Mouse (Mus musculus): ENCODE measurements around the gene Ildr2. TPM values are rescaled to one million over a fixed set of nuclear protein-coding genes. Genes with fewer than 3 reads are reported as not detected.

The Ildr2 gene
- polyA plus RNA-seq, 1 experiment from 2014 or later, result 2.6 TPM

GRCm38 (mm10) chr1:166255651-166256050 is 1.7 kb downstream of the Ildr2 start:
- Histone ChIP-seq H3K27me3 (replicated peaks; ENCODE audit: control insufficient read depth, insufficient read depth, low read length) (no peaks in the 10 kb centered on the region), H3K4me2 (ENCODE audit: low read length) (peak overlapping the region; percentile 79), H3K9ac (ENCODE audit: low read length) (peak overlapping the region; percentile 75), H3K9me3 (replicated peaks; ENCODE audit: control insufficient read depth, low read length) (no peaks in the 10 kb centered on the region), H3K4me1 (ENCODE audit: control insufficient read depth, insufficient read depth, low read length) (peaks cover 25% of the 10 kb centered on the region), H3K4me3 (ENCODE audit: low read depth, low read length) (peak overlapping the region; percentile 44), H3K27ac (ENCODE audit: low read depth, low read length) (no peak overlapping the region), H3K36me3 (ENCODE audit: control insufficient read depth, insufficient read depth, low read length) (no peaks in the 10 kb centered on the region)
- DNase-seq (ENCODE audit: low spot score) (no peak), ATAC-seq (no peak)
- WGBS, result 11% methylated on average over 2 of the region's 2 CpGs

- Histone ChIP-seq H3K4me3 (ENCODE audit: low read depth, low read length) (peak overlapping the region; percentile 44), H3K4me2 (ENCODE audit: low read length) (peak overlapping the region; percentile 79), H3K9me3 (replicated peaks; ENCODE audit: control insufficient read depth, low read length) (no peaks in the 10 kb centered on the region), H3K27ac (ENCODE audit: low read depth, low read length) (no peak overlapping the region; the same call in 1 of the 2 replicates), H3K4me1 (ENCODE audit: control insufficient read depth, insufficient read depth, low read length) (peaks cover 25% of the 10 kb centered on the region), H3K36me3 (ENCODE audit: control insufficient read depth, insufficient read depth, low read length) (no peaks in the 10 kb centered on the region), H3K27me3 (replicated peaks; ENCODE audit: control insufficient read depth, insufficient read depth, low read length) (no peaks in the 10 kb centered on the region), H3K9ac (ENCODE audit: low read length) (peak overlapping the region; percentile 75; the same call in 1 of the 2 replicates)
- DNase-seq (ENCODE audit: low spot score) (peak; percentile 16), ATAC-seq (peak; percentile 40)
- WGBS, result 3% methylated on average over 6 of the region's 6 CpGs
These were observed 2.4 kb downstream of the Ildr2 start for GRCm38 (mm10) chr1:166256302-166256701.

GRCm38 (mm10) chr1:166256898-166257297 is 3.0 kb downstream of the Ildr2 start:
- Histone ChIP-seq H3K9me3 (replicated peaks; ENCODE audit: control insufficient read depth, low read length) (no peaks in the 10 kb centered on the region; the same call in 1 of the 2 replicates), H3K4me2 (ENCODE audit: low read length) (peak overlapping the region; percentile 79), H3K27ac (ENCODE audit: low read depth, low read length) (no peak overlapping the region; the same call in 1 of the 2 replicates), H3K9ac (ENCODE audit: low read length) (peak overlapping the region; percentile 75; the same call in 1 of the 2 replicates), H3K27me3 (replicated peaks; ENCODE audit: control insufficient read depth, insufficient read depth, low read length) (no peaks in the 10 kb centered on the region), H3K4me3 (ENCODE audit: low read depth, low read length) (peak overlapping the region; percentile 44; the same call in 1 of the 2 replicates), H3K36me3 (ENCODE audit: control insufficient read depth, insufficient read depth, low read length) (no peaks in the 10 kb centered on the region), H3K4me1 (ENCODE audit: control insufficient read depth, insufficient read depth, low read length) (peaks cover 25% of the 10 kb centered on the region)
- DNase-seq (ENCODE audit: low spot score) (no peak), ATAC-seq (no peak)
- 51% methylated on average over 4 of the region's 4 CpGs for WGBS

- Histone ChIP-seq H3K9ac (ENCODE audit: low read length) (0 out of 2 replicates have a peak overlapping the region, but pooled peaks have one; percentile 0), H3K27ac (ENCODE audit: low read depth, low read length) (no peak overlapping the region), H3K4me1 (ENCODE audit: control insufficient read depth, insufficient read depth, low read length) (peaks cover 22% of the 10 kb centered on the region), H3K9me3 (replicated peaks; ENCODE audit: control insufficient read depth, low read length) (no peaks in the 10 kb centered on the region; the same call in 1 of the 2 replicates), H3K36me3 (ENCODE audit: control insufficient read depth, insufficient read depth, low read length) (no peaks in the 10 kb centered on the region), H3K4me2 (ENCODE audit: low read length) (no peak overlapping the region), H3K27me3 (replicated peaks; ENCODE audit: control insufficient read depth, insufficient read depth, low read length) (no peaks in the 10 kb centered on the region), H3K4me3 (ENCODE audit: low read depth, low read length) (no peak overlapping the region)
- 83% methylated on average over 6 of the region's 6 CpGs for WGBS
- ATAC-seq, result no peak
- no peak for DNase-seq (ENCODE audit: low spot score)
These were observed 5.6 kb downstream of the Ildr2 start for GRCm38 (mm10) chr1:166259526-166259925.

- Histone ChIP-seq H3K4me2 (ENCODE audit: low read length) (no peak overlapping the region), H3K9me3 (replicated peaks; ENCODE audit: control insufficient read depth, low read length) (no peaks in the 10 kb centered on the region; the same call in 1 of the 2 replicates), H3K36me3 (ENCODE audit: control insufficient read depth, insufficient read depth, low read length) (peaks cover 7% of the 10 kb centered on the region), H3K9ac (ENCODE audit: low read length) (no peak overlapping the region), H3K27me3 (replicated peaks; ENCODE audit: control insufficient read depth, insufficient read depth, low read length) (no peaks in the 10 kb centered on the region), H3K27ac (ENCODE audit: low read depth, low read length) (no peak overlapping the region), H3K4me3 (ENCODE audit: low read depth, low read length) (no peak overlapping the region), H3K4me1 (ENCODE audit: control insufficient read depth, insufficient read depth, low read length) (no peaks in the 10 kb centered on the region)
- WGBS, result 79% methylated on average over 7 of the region's 7 CpGs
- ATAC-seq (no peak), DNase-seq (ENCODE audit: low spot score) (no peak)
These were observed 12.2 kb downstream of the Ildr2 start for GRCm38 (mm10) chr1:166266001-166266705.

- H3K9ac ChIP-seq (ENCODE audit: low read length), result no peak overlapping the region
- ATAC-seq, result no peak
- H3K27ac ChIP-seq (ENCODE audit: low read depth, low read length), result no peak overlapping the region
- no peaks in the 10 kb centered on the region for H3K27me3 ChIP-seq (replicated peaks; ENCODE audit: control insufficient read depth, insufficient read depth, low read length)
- no peak overlapping the region for H3K4me3 ChIP-seq (ENCODE audit: low read depth, low read length)
- no peaks in the 10 kb centered on the region for H3K9me3 ChIP-seq (replicated peaks; ENCODE audit: control insufficient read depth, low read length)
- peaks cover 7% of the 10 kb centered on the region for H3K36me3 ChIP-seq (ENCODE audit: control insufficient read depth, insufficient read depth, low read length)
- whole genome bisulfite sequencing, result 95% methylated on average over 9 of the region's 9 CpGs
- H3K4me2 ChIP-seq (ENCODE audit: low read length), result no peak overlapping the region
- DNase-seq (ENCODE audit: low spot score), result no peak
- no peaks in the 10 kb centered on the region for H3K4me1 ChIP-seq (ENCODE audit: control insufficient read depth, insufficient read depth, low read length)
These were observed 13.0 kb downstream of the Ildr2 start for GRCm38 (mm10) chr1:166266918-166267317.

- H3K27ac ChIP-seq (ENCODE audit: low read depth, low read length), result no peak overlapping the region
- H3K4me1 ChIP-seq (ENCODE audit: control insufficient read depth, insufficient read depth, low read length), result no peaks in the 10 kb centered on the region
- DNase-seq (ENCODE audit: low spot score) (no peak), ATAC-seq (no peak)
- WGBS, result 96% methylated on average over 5 of the region's 5 CpGs
- no peaks in the 10 kb centered on the region for H3K9me3 ChIP-seq (replicated peaks; ENCODE audit: control insufficient read depth, low read length)
- H3K27me3 ChIP-seq (replicated peaks; ENCODE audit: control insufficient read depth, insufficient read depth, low read length), result no peaks in the 10 kb centered on the region
- H3K36me3 ChIP-seq (ENCODE audit: control insufficient read depth, insufficient read depth, low read length), result peaks cover 7% of the 10 kb centered on the region
- H3K9ac ChIP-seq (ENCODE audit: low read length), result no peak overlapping the region
- H3K4me3 ChIP-seq (ENCODE audit: low read depth, low read length), result no peak overlapping the region
- no peak overlapping the region for H3K4me2 ChIP-seq (ENCODE audit: low read length)
These were observed 14.3 kb downstream of the Ildr2 start for GRCm38 (mm10) chr1:166268218-166268617.

- DNase-seq (ENCODE audit: low spot score), result peak; percentile 22
- no peaks in the 10 kb centered on the region for H3K36me3 ChIP-seq (ENCODE audit: control insufficient read depth, insufficient read depth, low read length)
- H3K4me1 ChIP-seq (ENCODE audit: control insufficient read depth, insufficient read depth, low read length), result peaks cover 60% of the 10 kb centered on the region
- no peak overlapping the region for H3K4me2 ChIP-seq (ENCODE audit: low read length)
- H3K27me3 ChIP-seq (replicated peaks; ENCODE audit: control insufficient read depth, insufficient read depth, low read length), result no peaks in the 10 kb centered on the region
- 17% methylated on average over 2 of the region's 2 CpGs for WGBS
- no peak overlapping the region for H3K4me3 ChIP-seq (ENCODE audit: low read depth, low read length)
- no peak for ATAC-seq
- no peaks in the 10 kb centered on the region for H3K9me3 ChIP-seq (replicated peaks; ENCODE audit: control insufficient read depth, low read length)
- H3K27ac ChIP-seq (ENCODE audit: low read depth, low read length), result no peak overlapping the region; the same call in 1 of the 2 replicates
- H3K9ac ChIP-seq (ENCODE audit: low read length), result no peak overlapping the region
These were observed 24.8 kb downstream of the Ildr2 start for GRCm38 (mm10) chr1:166278786-166279185.

- Histone ChIP-seq H3K27me3 (replicated peaks; ENCODE audit: control insufficient read depth, insufficient read depth, low read length) (no peaks in the 10 kb centered on the region), H3K36me3 (ENCODE audit: control insufficient read depth, insufficient read depth, low read length) (no peaks in the 10 kb centered on the region), H3K27ac (ENCODE audit: low read depth, low read length) (peak overlapping the region; percentile 93), H3K4me1 (ENCODE audit: control insufficient read depth, insufficient read depth, low read length) (peaks cover 68% of the 10 kb centered on the region), H3K9ac (ENCODE audit: low read length) (peak overlapping the region; percentile 18; the same call in 1 of the 2 replicates), H3K9me3 (replicated peaks; ENCODE audit: control insufficient read depth, low read length) (no peaks in the 10 kb centered on the region), H3K4me2 (ENCODE audit: low read length) (peak overlapping the region; percentile 28), H3K4me3 (ENCODE audit: low read depth, low read length) (no peak overlapping the region)
- ATAC-seq (0 out of 2 replicates have a peak, but pooled peaks have one; percentile 7), DNase-seq (ENCODE audit: low spot score) (peak; percentile 48)
- 9% methylated on average over 9 of the region's 9 CpGs for WGBS
These were observed 25.8 kb downstream of the Ildr2 start for GRCm38 (mm10) chr1:166279580-166280206.

Data from forebrain, embryonic 14.5 days (tissue).